15 mouse cellular contexts compared by ENCODE assay signal in genomic region chr6:33823171-33823570, GRCm38 (mm10).
A peak's percentile ranks its signal among the peaks of the same experiment; 100 is the strongest.
DNase-seq lines count a peak whose midpoint lies in the region; TF ChIP-seq lines count a peak whose summit lies in the region.
"Had no signal": no experiment of that assay in that cellular context is flagged by ENCODE, and none has a peak within 500 bp of the region (broad histone marks: within the 10 kb centered on the region; RNA-seq: fewer than 3 reads in every experiment).

No protein-coding gene starts in this region.

- H3K27ac ChIP-seq in gastrocnemius, adult 2 months, result 0 out of 2 replicates have a peak overlapping the region, but pooled peaks have one; percentile 28
- peak overlapping the region; percentile 99 for H3K27ac ChIP-seq in bone marrow macrophage, adult 2 months (ENCODE audit: insufficient read depth, low read depth, low read length)
- H3K27ac ChIP-seq: embryonic facial prominence, embryonic 10.5 days; heart, embryonic 10.5 days; hindbrain, embryonic 13.5 days; hindbrain, postnatal 0 days had no signal

- no peak overlapping the region for H3K4me3 ChIP-seq in gastrocnemius, adult 2 months
- H3K4me3 ChIP-seq in bone marrow macrophage, adult 2 months (ENCODE audit: insufficient read depth, low read length), result no peak overlapping the region; the same call in 1 of the 2 replicates
- no peak overlapping the region for H3K4me3 ChIP-seq in lung, adult 2 months (replicated peaks; ENCODE audit: extremely low read depth, low read depth, low read length)
- H3K4me3 ChIP-seq: embryonic facial prominence, embryonic 10.5 days; forebrain, embryonic 15.5 days; heart, embryonic 10.5 days; hindbrain, embryonic 13.5 days had no signal

- no peak for TF ChIP-seq POLR2A in bone marrow macrophage, adult 2 months (IDR thresholded peaks at IDR 0.05; ENCODE audit: borderline replicate concordance, low read depth, low read length)
- no peak for TF ChIP-seq POLR2A in lung, adult 2 months (IDR thresholded peaks at IDR 0.05; ENCODE audit: borderline replicate concordance, extremely low read depth, low read depth, low read length)

- intact Hi-C loops in gastrocnemius, adult 2 months (cut with DNase I), result no loop called here

- TF ChIP-seq CTCF in gastrocnemius, adult 2 months (IDR thresholded peaks at IDR 0.05), result no peak
- no peak for TF ChIP-seq CTCF in bone marrow macrophage, adult 2 months (IDR thresholded peaks at IDR 0.05; ENCODE audit: low read depth, low read length)
- TF ChIP-seq CTCF in lung, adult 2 months (IDR thresholded peaks at IDR 0.05; ENCODE audit: insufficient read depth, low read length), result no peak

- WGBS in lung, adult 2 months, result 69% methylated on average over 2 of the region's 2 CpGs

- peaks cover 38% of the 10 kb centered on the region for H3K4me1 ChIP-seq in bone marrow macrophage, adult 2 months (ENCODE audit: control insufficient read depth, insufficient read depth, low read length)
- H3K4me1 ChIP-seq in lung, adult 2 months (ENCODE audit: control insufficient read depth, insufficient read depth, low read length), result no peaks in the 10 kb centered on the region; the same call in 1 of the 2 replicates
- H3K4me1 ChIP-seq: embryonic facial prominence, embryonic 10.5 days; hindbrain, embryonic 13.5 days had no signal

- peak; percentile 68 for DNase-seq in cerebellum, adult 9-10 months
- no peak for DNase-seq in cerebellum, postnatal 10 days
- no peak for DNase-seq in gastrocnemius, adult 2 months
- DNase-seq in gastrocnemius, postnatal 10 days, result no peak
- peak; percentile 57 for DNase-seq in brain, adult 2 months (ENCODE audit: low read depth, low spot score)
- no peak for DNase-seq in lung, adult 2 months
- DNase-seq: adrenal gland, postnatal 25 days; gastrocnemius, postnatal 36 days; kidney, adult 11 months had no signal

Comparison
In these comparisons a context has a peak if more than half of its experiments do, and no peak if none do; other contexts are left out.
1. DNase-seq: peak in cerebellum, adult 9-10 months (single experiment) and brain, adult 2 months (single experiment); none in cerebellum, postnatal 10 days (0 of 2), gastrocnemius, adult 2 months (single experiment), gastrocnemius, postnatal 10 days (single experiment) and lung, adult 2 months (single experiment).